Mouse (Mus musculus) liver, postnatal 0 days (tissue): ENCODE measurements at regions not wholly inside any gene's neighbourhood (a gene's known extent, or its start where the extent isn't known, plus 50 kb on each side); places are given as distances from the start of the nearest gene placed in this dataset.

Experiments used
- CTCF ChIP-seq: sonication (generic); IDR thresholded peaks from 2 replicates; pipeline ENCODE4 v1.5.1; 2016; ENCODE audit warnings: antibody characterized with exemption, low read depth
- EP300 ChIP-seq: IDR thresholded peaks from 2 replicates; pipeline ENCODE4 v1.6.1; 2016; ENCODE audit warnings: antibody characterized with exemption, low read depth, mild to moderate bottlenecking

DNA sequence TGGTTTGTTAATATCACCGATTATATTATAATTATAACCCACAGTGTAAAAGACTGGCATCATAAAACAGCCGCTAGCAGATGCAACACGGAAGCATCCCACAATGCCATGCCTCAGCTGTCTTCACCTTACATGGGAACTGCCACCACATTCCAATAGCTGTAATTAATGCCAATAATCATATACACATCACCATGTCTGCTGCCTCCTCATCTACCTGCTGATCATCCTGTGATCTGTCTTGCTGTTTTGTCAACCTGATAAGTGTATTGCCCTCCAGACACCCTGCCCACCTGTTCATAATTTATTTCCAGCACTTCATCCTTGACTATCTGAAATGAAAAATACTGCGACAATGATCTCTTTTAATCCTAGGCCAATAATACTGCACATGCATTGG is 1271.5 kb downstream of the Pla2g4a start:
- TF ChIP-seq CTCF (no peak), EP300 (no peak)
